Mouse (Mus musculus) E14TG2a.4 (cell line): Measurements from ENCODE around the gene Bub1.
A peak's percentile ranks its signal among the peaks of the same experiment; 100 is the strongest.

ENCODE experiments used
- H3K27me3 ChIP-seq: 2 replicates; pipeline ENCODE4 v1.6.1; 2014; ENCODE audit warnings: low read length, control low read depth; ENCODE audit not compliant: insufficient read depth
- H3K36me3 ChIP-seq: 2 replicates; pipeline ENCODE4 v1.6.1; 2014; ENCODE audit warnings: low read length, control low read depth; ENCODE audit not compliant: insufficient read depth
- H3K4me1 ChIP-seq: replicated peaks from 2 replicates; pipeline ENCODE4 v1.6.1; 2014; ENCODE audit warnings: low read depth, low read length, control low read depth
- H3K4me3 ChIP-seq: replicated peaks from 2 replicates; pipeline ENCODE4 v1.5.1; 2014; ENCODE audit warnings: mild to moderate bottlenecking, low read length
- H3K9me3 ChIP-seq: 2 replicates; pipeline ENCODE4 v1.6.1; 2014; ENCODE audit warnings: low read length, control low read depth
- CTCF ChIP-seq: conservative IDR thresholded peaks from 2 replicates; pipeline ENCODE4 v1.5.1; 2014; ENCODE audit warnings: low read length
- NANOG ChIP-seq: IDR thresholded peaks from 2 replicates; pipeline ENCODE4 v1.6.1; 2014; ENCODE audit warnings: borderline replicate concordance, low read length, mixed read lengths
- POU5F1 ChIP-seq: IDR thresholded peaks from 2 replicates; pipeline ENCODE4 v1.6.1; 2014; ENCODE audit warnings: low read length, borderline replicate concordance

Gene Bub1

GRCm38 (mm10) chr2:127842421-127842820, 10.8 kb upstream of the Bub1 start:
- Histone ChIP-seq H3K36me3 (no peaks in the 10 kb centered on the region), H3K4me3 (no peak overlapping the region), H3K4me1 (peaks cover 56% of the 10 kb centered on the region), H3K27me3 (no peaks in the 10 kb centered on the region), H3K9me3 (no peaks in the 10 kb centered on the region)
- no peak for TF ChIP-seq POU5F1
- TF ChIP-seq NANOG, result no peak
- TF ChIP-seq CTCF, result no peak

GRCm38 (mm10) chr2:127841402-127841801, 9.7 kb upstream of the Bub1 start:
- Histone ChIP-seq H3K9me3 (no peaks in the 10 kb centered on the region), H3K4me3 (no peak overlapping the region), H3K36me3 (no peaks in the 10 kb centered on the region), H3K4me1 (peaks cover 52% of the 10 kb centered on the region), H3K27me3 (no peaks in the 10 kb centered on the region)
- no peak for TF ChIP-seq NANOG

- Histone ChIP-seq H3K36me3 (no peaks in the 10 kb centered on the region), H3K27me3 (no peaks in the 10 kb centered on the region; the same call in 1 of the 2 replicates), H3K9me3 (no peaks in the 10 kb centered on the region), H3K4me3 (peak overlapping the region; percentile 74), H3K4me1 (peaks cover 49% of the 10 kb centered on the region)
- TF ChIP-seq POU5F1, result peak; percentile 87
- no peak for TF ChIP-seq CTCF
- TF ChIP-seq NANOG, result peak; percentile 84
These were observed 7.8 kb upstream of the Bub1 start for GRCm38 (mm10) chr2:127839425-127839824.

- peak within 1 kb of the TSS; percentile 74 for H3K4me3 ChIP-seq
These were observed 6.9 kb upstream of the Bub1 start, which contains the start of gene Acoxl for GRCm38 (mm10) chr2:127838576-127838975. Gene Acoxl (plus strand): TSS chr2:127838876.

GRCm38 (mm10) chr2:127832833-127833190, 1.1 kb upstream of the Bub1 start:
- Histone ChIP-seq H3K36me3 (peaks cover 23% of the 10 kb centered on the region), H3K4me1 (peaks cover 23% of the 10 kb centered on the region), H3K9me3 (no peaks in the 10 kb centered on the region), H3K4me3 (no peak overlapping the region), H3K27me3 (no peaks in the 10 kb centered on the region; the same call in 1 of the 2 replicates)
- TF ChIP-seq POU5F1 (no peak), CTCF (peak; percentile 59)

More at GRCm38 (mm10) chr2:127838576-127838975, 6.9 kb upstream of the Bub1 start, which contains the start of gene Acoxl:
- H3K27me3 ChIP-seq, result no peaks in the 10 kb centered on the region; the same call in 1 of the 2 replicates
- no peaks in the 10 kb centered on the region for H3K36me3 ChIP-seq
- H3K9me3 ChIP-seq, result no peaks in the 10 kb centered on the region
- TF ChIP-seq NANOG (no peak), POU5F1 (no peak), CTCF (no peak)
- peaks cover 45% of the 10 kb centered on the region for H3K4me1 ChIP-seq

GRCm38 (mm10) chr2:127832103-127832832, 603 bp upstream of the Bub1 start:
- Histone ChIP-seq H3K36me3 (peaks cover 28% of the 10 kb centered on the region), H3K4me1 (peaks cover 18% of the 10 kb centered on the region), H3K27me3 (no peaks in the 10 kb centered on the region; the same call in 1 of the 2 replicates), H3K4me3 (no peak overlapping the region), H3K9me3 (no peaks in the 10 kb centered on the region)
- TF ChIP-seq CTCF (no peak), NANOG (no peak), POU5F1 (no peak)

GRCm38 (mm10) chr2:127791919-127792603, 39.6 kb downstream of the Bub1 start, which contains the start of gene Mtln:
Gene Mtln (minus strand): TSS chr2:127792488.
- no peaks in the 10 kb centered on the region for H3K27me3 ChIP-seq
- TF ChIP-seq POU5F1 (no peak), NANOG (no peak), CTCF (no peak)
- peak within 1 kb of the TSS; percentile 92 for H3K4me3 ChIP-seq
- no peaks in the 10 kb centered on the region for H3K9me3 ChIP-seq
- H3K4me1 ChIP-seq, result peaks cover 32% of the 10 kb centered on the region
- no peaks in the 10 kb centered on the region for H3K36me3 ChIP-seq

GRCm38 (mm10) chr2:127789651-127790270, 41.9 kb downstream of the Bub1 start:
- no peaks in the 10 kb centered on the region for H3K36me3 ChIP-seq
- H3K4me3 ChIP-seq, result peak overlapping the region; percentile 78
- H3K4me1 ChIP-seq, result peaks cover 32% of the 10 kb centered on the region
- H3K27me3 ChIP-seq, result no peaks in the 10 kb centered on the region
- no peaks in the 10 kb centered on the region for H3K9me3 ChIP-seq
- TF ChIP-seq POU5F1, result no peak
- no peak for TF ChIP-seq CTCF
- no peak for TF ChIP-seq NANOG
